Mouse (Mus musculus) bone marrow macrophage, adult 2 months (primary cell): ENCODE measurements at regions not wholly inside any gene's neighbourhood (a gene's known extent, or its start where the extent isn't known, plus 50 kb on each side); places are given as distances from the start of the nearest gene placed in this dataset.

Experiments used
- CTCF ChIP-seq: IDR thresholded peaks from 2 replicates; pipeline ENCODE4 v1.5.1; 2012; ENCODE audit warnings: low read depth, mild to moderate bottlenecking, low read length, moderate library complexity
- POLR2A ChIP-seq: IDR thresholded peaks from 2 replicates; pipeline ENCODE4 v1.6.1; 2012; ENCODE audit warnings: mild to moderate bottlenecking, low read depth, low read length, borderline replicate concordance

DNA sequence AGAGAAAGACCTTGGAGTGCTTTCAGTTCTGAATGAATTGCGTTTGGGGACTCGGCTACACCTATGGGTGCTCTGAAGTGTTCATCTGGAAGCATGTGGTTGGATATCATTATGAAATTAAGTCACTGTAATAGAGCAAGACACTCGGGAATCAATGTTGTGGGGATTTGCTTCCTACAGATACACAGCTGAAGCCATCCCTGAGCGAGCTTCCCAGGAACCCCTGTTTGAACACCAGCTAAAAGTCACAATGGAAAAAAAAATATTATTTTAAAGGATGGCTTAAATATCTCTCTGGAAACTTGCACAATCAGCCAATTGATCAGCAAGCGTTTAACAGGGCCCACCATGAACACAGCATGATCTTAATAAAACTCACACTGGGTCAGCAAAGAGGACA, 293.0 kb upstream of the Ppargc1a start:
- TF ChIP-seq POLR2A, result no peak
- TF ChIP-seq CTCF, result no peak
